Mouse (Mus musculus) ZHBTc4 (cell line): ENCODE measurements around the gene Gbp3.
"Not testable (repeated sequence)": the region's sequence is repeated elsewhere in the genome, so short reads cannot be mapped to it uniquely, and the experiment has no call there.

Experiments
- DNase-seq: peaks from one replicate; pipeline ENCODE4 v3.0.0-alpha.2; 2011; ENCODE audit warnings: low read depth, low spot score

The Gbp3 gene

DNA sequence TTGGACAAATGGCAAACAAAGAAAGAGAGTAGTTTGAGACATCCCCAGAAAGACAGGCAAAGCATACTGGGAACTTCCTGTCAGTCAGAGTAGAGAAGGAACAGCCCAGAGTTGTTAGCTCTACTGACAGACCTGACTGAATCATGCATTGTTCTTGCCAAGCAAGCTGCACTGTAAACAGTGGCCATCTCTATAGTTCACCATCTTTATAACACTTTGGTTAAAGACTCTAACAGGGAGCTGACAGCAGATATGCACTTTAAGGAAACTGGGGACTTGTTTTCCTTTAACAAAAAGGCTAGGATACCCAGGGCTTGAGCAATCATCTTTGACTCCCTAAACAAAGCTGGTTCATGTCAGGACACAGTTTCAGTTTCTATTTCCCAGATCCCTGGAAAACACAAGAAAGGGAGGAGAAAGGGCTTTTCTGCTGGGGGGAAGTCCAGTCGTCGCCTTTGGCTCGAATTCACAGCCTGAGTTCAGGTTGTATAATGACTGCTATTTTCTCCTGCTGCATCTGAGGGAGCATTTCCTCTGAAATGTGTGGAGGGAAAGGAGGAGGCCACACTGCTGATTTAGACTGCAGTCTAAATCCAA is at the start of gene Gbp3:
Gbp3 (plus strand) TSS at position 395 of the 597 bp plus-strand sequence.
- no peak for DNase-seq

- no peak for DNase-seq
Observed at GRCm38 (mm10) chr3:142528116-142528515, 31.7 kb upstream of the Gbp3 start.

GRCm38 (mm10) chr3:142529597-142529996 is 30.2 kb upstream of the Gbp3 start:
- DNase-seq, result no peak

DNA sequence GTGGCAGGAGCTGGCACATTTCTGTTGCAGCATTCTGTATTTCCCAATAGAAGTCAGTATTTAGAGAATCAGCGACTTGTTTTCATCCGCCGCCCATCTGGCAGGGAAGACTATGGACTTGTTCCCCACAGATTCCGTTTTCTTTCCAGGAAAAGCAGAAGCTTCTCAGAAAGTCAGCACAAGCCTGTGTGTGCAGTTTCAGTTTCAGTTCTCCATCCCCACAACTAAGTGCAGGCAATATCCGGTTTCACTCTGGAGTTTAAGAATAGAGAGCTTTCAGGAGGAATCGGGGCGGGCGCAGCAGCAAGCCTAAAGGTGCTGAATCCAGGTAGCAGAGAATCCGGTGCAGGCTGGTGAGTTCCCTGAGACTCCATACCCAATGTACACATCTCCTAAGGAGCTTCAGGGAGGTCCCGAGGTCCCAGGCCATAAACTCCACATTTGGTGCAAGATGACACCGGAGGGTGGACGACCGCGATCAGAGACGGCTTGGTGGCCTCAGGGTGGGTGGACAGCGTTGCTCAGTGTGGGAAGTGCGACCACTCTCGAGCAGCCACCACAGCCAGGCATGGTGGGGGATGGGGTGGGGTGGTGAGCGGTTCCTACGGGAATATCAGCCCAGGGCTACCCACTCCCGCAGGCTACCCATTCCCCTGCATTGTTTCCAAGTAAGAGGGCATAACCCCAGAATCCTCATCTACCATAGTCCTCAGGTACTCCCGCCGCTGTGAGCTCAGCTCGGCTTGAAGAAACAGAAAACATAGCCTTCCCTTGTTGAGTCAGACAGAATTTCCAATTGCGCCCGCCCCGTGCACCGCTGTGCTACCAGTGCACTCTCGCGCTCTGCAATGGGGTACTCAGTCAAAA is 29.5 kb upstream of the Gbp3 start, which contains the start of gene Gbp7:
Gbp7 (plus strand) TSS at position 256 of the 867 bp plus-strand sequence.
- DNase-seq, result peak; percentile 61

- no peak for DNase-seq
Observed at GRCm38 (mm10) chr3:142531595-142531994, 28.2 kb upstream of the Gbp3 start.

GRCm38 (mm10) chr3:142533185-142533584 is 26.6 kb upstream of the Gbp3 start:
- DNase-seq, result no peak

- DNase-seq, result no peak
Observed at GRCm38 (mm10) chr3:142535667-142536066, 24.2 kb upstream of the Gbp3 start.

- no peak for DNase-seq
Observed at GRCm38 (mm10) chr3:142541391-142541790, 18.4 kb upstream of the Gbp3 start.

- DNase-seq, result not testable (repeated sequence)
Observed at GRCm38 (mm10) chr3:142542776-142543175, 17.1 kb upstream of the Gbp3 start.

DNA sequence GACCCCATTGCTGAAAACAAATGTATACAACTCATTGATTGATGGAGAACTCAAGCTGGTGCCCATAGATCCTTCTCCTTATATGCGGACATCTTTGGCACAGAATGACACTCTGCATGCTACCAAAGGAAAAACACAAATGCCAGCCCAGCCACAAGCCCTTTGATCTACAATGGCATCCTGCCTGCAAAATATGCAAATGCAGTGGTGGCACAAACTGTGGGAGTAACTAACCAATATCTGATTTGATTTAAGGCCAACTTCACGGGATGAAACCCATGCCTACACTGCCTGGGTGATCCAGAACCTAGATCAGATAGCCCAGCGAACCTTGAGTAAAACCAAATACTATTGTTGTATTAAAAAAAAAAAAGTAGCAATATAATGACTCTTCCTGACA is 13.1 kb upstream of the Gbp3 start:
- no peak for DNase-seq

DNA sequence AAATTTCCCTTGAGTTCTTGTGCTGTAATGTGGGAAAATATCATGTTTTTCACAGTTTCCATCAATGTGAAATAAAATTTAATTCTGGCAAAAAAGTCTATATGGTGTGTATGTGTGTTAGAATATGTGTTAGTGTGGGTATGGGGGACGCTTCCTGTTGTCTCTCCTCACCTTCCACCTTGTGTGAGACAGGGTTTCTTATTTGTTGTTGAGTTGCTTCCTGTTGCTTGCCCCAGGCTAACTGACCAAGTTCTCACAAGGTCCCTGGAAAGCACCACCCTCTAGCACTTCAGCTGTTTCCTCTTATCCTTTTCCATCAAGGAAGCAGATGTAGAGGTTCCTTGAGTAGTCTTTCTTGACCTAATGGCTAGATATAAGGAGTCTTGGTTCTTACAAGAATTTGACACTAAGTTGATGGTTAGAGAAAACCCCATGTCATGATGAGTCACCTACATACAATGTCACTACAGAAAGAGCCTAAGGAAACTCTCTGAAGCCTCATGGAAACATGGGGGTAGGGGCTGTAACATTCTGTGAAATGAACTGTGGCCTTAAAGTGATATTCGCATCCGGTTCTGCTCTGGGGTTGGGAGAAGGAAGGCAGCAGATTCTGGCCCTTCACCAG is 9.7 kb upstream of the Gbp3 start:
- DNase-seq, result no peak

GRCm38 (mm10) chr3:142554601-142555000 is 5.2 kb upstream of the Gbp3 start:
- no peak for DNase-seq

DNA sequence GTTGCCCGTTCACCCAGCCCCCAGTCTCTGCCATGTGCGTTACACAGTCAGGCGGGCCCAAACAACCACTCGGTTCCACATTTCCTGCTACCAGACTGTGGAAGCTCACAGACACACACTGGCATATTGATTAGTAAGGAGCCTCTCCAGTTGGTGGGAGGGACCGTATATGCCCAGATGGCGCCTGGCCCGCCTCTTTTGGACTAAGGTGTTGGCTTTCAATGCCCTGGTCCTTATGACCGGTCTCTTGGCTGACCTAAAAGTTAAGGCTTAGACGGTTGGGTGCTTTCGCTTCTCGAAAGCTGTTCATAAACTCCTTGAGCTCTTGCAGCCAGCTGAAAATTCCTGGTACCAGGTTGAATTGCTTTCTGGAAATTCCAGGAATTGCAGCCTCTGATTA is 4.2 kb upstream of the Gbp3 start:
- DNase-seq, result peak; percentile 9

DNA sequence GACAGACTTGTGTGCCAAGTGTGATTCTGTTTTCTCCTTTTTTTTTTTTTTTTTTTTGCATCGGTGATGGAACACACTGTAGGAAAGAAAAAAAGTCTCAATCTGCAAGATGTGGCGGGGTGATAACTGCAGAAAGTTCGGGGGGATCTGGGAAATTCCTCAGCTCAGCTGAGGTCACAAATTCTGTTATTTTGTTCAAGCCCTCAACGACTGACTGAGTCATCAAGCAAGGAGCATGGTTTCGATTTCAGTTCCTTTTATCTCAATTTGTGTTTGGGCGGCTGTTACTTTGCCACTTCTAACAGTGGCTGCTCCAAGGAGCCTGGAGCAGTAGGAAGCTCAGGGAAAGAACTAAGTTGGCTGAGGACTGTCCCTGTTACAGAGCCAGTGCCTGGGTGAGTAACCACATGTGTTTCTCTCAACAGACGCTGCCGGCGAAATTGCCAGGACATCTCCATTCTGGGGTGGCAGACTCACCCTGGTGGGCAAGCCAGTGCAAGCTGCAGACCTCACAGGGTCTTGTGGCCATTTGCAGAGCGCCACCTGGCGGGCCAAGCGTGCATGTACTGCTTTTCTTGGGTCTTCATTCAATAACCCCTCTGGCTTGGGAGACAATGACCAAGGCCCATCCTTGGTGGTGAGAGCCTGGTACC is 596 bp downstream of the Gbp3 start:
- DNase-seq, result peak; percentile 89

DNA sequence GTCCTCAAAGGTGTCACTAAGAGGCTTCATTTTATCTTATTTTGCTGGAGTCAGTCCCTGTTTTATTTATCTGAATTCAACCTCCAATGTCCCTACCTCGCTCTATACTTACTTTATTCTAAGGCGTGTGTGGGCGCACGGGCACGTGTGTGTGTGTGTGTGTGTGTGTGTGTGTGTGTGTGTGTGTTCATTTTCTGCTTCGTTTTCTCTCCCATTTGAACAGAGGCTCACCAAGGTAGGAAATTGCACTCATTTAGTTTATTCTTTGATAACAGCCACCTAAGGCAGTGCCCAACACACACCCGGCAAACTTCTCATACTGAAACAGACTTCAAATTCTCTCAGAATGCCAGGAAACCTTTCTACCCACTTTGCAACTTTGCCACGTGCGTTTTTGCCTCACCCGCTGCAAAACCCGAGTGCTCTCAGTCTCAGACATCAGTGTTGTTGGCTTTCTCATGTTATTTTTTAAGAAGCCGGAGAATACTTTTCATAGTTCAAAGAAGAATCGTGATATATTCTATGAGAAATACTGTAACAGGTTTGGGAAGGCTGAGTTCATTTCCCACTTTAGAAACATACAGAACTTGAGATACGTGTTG is 1.3 kb downstream of the Gbp3 start:
- no peak for DNase-seq

GRCm38 (mm10) chr3:142561666-142562065 is 1.8 kb downstream of the Gbp3 start:
- DNase-seq, result no peak

DNA sequence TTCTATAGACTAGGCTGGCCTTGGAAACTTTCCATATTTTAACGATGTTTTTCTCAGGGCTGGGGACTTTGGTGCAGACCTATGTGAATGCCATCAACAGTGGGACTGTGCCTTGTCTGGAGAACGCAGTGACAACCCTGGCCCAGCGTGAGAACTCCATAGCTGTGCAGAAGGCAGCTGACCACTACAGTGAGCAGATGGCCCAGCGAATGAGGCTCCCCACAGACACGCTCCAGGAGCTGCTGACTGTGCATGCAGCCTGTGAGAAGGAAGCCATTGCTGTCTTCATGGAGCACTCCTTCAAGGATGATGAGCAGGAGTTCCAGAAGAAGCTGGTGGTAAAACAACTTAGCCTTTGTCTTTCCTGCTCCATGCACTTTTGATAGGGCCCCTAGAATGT is 7.7 kb downstream of the Gbp3 start:
- DNase-seq, result not testable (repeated sequence)

GRCm38 (mm10) chr3:142570738-142571137 is 10.9 kb downstream of the Gbp3 start:
- DNase-seq, result no peak

GRCm38 (mm10) chr3:142577108-142577507 is 17.3 kb downstream of the Gbp3 start:
- no peak for DNase-seq

GRCm38 (mm10) chr3:142578342-142578741 is 18.5 kb downstream of the Gbp3 start:
- DNase-seq, result no peak

- DNase-seq, result no peak
Observed at GRCm38 (mm10) chr3:142583067-142583466, 23.2 kb downstream of the Gbp3 start.

GRCm38 (mm10) chr3:142587386-142587785 is 27.6 kb downstream of the Gbp3 start:
- no peak for DNase-seq
